Mouse (Mus musculus) left cerebral cortex, postnatal 10 days (tissue): Measurements from ENCODE around the gene Mettl17. TPM values are rescaled to one million over a fixed set of nuclear protein-coding genes. Genes with fewer than 3 reads are reported as not detected.

Experiments used
- DNase-seq, 2 experiments: peaks; one replicate each; pipeline ENCODE4 v3.0.0; 2021 to 2022; ENCODE audit warnings: low spot score in 2 of 2, mixed read lengths in 1 of 2; ENCODE audit errors: extremely low spot score in 1 of 2
- intact Hi-C: fragments of 180-260 bp; cut with DNase I; formaldehyde crosslinking; loops from one replicate; pipeline ENCODE4 v1.15.1; 2025
- total RNA-seq, 2 experiments: library from RNA; stranded (reverse); gene quantifications; 2 replicates each; pipeline ENCODE4 v1.2.3; 2021

The Mettl17 gene
- total RNA-seq, 2 experiments from 2014 or later = 35.5 to 42.4 TPM

DNA sequence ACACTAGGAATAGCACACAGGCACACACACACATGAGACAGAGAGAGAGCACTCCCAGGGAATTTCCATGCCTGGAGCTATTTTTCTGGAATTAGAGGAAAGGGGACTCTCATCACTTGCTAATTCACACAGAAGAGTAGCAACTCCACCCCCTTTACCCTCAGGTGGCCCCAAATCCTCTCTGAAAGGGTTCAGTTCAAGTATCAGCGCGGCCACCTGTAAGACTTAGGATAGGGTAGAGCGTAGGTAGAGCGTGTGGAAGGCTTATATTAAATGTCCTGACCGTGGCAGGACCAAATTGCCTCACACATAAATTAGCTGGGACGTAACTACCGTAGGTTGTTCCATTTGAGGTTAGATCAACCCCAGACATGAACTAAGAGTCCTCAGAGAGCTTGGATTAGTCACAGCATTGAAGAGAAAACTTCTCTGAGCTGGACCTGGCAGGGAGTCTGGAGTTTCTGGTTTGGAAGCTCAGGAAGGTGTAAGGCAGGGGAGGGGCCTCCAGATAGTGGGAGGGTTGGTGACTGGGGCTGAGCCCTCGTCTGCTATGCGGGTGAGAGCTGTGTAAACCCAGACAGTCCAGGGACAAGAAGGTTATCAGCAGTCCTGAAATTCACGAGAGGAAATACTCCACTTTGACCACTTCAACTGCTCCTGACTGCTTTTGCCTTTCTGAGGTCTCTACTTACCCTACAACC is 8.6 kb downstream of the Mettl17 start:
- no peak for DNase-seq
- intact Hi-C loops = no loop called here

DNA sequence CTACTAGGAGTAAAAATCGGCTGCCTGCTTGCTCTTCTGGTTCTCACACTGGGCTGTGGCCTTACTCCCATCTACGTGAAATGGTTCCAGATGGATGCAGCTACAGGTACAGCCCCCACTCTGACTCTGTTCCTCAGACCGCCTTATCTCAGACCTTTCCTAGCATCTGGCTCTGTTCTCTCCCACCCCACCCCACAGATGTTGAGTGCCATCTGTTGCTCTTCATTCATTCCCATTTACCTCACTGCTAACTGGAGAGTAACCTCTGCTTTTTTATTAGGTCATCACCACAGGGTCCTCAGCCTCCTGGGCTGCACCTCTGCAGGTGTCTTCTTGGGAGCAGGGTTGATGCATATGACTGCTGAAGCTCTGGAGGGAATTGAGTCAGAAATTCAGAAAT is 9.2 kb downstream of the Mettl17 start:
- intact Hi-C loops = no loop called here
- DNase-seq = no peak

DNA sequence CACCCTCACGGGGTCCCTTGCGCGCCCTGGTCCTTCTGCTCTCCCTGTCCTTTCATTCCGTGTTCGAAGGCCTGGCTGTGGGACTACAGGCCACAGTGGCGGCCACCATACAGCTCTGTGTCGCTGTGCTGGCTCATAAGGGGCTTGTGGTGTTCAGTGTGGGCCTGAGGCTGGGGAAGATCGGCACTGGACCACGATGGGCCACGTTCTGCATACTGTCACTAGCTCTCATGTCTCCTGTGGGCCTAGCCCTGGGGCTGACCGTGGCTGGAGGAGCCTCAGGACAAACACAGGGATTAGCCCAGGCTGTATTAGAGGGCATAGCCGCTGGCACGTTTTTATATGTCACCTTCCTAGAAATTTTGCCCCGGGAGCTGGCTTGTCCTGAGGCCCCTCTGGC is 10.4 kb downstream of the Mettl17 start:
- DNase-seq = no peak
- intact Hi-C loops = no loop called here

DNA sequence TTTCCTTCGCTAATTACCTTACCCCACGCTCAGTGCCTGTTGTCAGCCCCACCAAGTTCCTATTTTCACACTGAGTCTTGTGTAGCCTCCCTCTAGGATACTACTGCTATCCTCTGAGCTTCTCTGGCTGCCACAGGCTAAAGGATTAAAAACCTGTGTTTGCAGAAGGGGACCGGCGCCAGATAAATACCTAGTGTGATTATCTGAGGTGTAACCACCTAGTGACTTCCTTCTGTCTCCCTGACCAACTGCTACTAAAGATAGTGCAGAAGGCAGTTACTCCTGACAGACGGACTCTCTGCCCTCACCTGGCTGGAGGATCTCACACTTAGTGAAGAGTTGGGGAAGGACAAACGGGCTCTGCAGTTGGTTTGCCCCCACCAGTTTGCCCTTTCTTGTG is 11.4 kb downstream of the Mettl17 start:
- no peak for DNase-seq
- intact Hi-C loops = no loop called here

DNA sequence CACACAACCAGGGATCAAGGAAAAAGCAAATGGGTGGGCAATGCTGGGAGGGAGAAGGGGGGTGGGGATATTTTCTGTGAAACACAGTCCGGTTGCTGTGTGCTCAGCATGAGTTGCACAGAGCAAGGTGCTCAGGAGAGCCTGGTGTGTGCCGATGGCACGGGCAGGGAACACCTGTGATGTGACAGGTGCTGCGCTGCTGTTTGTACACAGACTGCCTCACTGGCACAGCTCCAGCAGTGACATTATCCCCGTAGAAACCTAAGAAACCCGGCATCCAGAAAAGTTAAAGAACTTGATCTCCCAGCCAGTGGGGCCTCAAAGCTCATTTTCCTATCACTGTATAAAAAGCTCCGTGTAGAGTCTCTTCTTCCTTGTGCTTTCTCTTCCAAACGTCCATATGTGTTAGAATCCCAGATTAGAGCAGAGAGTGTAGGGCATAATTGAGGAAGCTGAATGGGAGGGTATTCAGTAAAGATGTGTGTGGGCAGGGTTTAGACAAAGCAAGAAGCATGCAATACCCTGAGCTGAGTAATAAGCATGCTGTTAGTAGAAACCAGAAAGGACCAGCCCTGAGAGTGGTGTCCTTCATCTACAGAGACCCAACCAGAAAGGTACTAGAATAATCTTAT is 12.0 kb downstream of the Mettl17 start:
- intact Hi-C loops = no loop called here
- no peak for DNase-seq

DNA sequence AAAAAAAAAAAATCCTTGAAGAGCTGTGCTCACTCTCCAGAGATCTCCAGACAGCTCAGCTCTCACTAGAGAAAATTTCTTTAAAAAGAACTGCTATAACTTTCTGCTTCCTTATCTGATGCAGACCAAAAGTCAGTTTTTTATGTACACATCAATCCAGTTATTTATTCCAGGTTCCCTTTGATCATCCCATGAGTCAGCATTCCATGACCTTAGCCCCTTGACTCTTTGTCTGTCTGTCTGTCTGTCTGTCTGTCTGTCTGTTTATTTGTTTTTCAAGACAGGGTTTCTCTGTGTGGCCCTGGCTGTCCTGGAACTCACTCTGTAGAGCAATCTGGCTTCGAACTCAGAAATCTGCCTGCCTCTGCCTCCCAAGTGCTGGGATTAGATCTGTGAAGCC is 14.7 kb downstream of the Mettl17 start:
- intact Hi-C loops = no loop called here
- no peak for DNase-seq

DNA sequence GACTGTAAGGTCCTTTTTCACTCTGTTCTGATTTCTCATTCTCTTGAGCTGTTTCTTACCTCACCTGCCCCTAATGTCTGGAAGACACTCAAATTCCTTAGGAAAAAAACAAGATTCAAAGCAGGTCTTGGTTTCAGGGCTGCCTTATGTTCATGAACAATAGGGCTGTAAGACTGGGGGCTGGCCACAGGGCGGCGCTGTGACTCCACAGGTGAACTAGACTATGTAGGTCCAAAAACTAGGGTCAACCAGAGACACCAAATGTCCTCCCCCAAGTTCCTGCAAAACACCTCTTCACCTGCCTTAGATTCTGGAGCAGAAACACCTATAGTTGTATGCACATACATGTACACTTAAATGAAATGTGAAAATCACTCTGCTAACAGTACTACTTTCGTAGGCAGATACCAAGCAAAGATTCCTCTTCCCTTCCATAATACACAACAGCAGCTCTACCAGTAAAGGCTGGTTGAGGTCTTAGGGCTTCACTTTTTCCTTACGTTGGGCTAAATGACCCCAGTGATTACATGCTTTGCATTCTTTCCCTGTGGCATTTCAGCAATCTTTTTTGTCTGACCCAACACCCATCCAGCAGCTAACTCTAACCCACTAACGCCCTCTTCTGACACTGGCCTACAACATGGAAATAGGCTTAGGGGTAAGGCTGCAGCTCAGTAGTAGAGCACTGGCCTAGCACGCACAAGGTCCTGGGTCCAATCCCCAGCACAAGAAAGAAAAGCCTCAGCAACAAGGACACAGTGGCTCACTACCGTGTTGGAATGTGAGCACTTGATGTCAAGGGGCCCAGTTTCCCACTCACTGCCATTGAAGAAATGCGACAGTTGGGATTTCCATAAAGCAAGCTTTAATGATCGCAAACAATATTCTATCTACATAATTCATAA is 18.4 kb downstream of the Mettl17 start:
- intact Hi-C loops = loop anchor here (10.0 kb wide), 1 partner anchor 292 kb away; the partner anchor contains the start of gene Supt16
- peak; percentile 49 to 78 for DNase-seq

DNA sequence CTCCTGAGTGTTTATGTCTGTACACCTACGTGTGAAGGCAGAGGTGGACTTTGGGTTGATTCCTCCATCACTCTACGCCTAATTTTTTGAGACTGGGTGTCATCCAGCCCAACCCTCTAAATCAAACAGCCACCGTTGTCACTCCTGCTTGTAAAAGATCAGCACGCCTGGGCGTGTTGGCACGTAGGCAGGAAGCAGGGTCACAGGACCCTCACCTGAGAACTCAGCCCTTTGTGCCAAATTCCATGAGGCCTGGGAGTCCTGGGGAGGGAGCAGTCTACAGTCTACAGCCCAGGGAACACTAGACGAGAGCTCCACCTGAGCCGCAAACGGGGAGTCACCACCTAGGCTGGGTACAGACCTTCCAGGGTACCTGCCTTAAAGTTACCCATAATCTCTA is 19.1 kb downstream of the Mettl17 start:
- no peak for DNase-seq
- intact Hi-C loops = loop anchor here (2.0 to 10.0 kb wide), 2 partner anchors 27 to 291 kb away; partner anchors contain the start of gene Supt16

DNA sequence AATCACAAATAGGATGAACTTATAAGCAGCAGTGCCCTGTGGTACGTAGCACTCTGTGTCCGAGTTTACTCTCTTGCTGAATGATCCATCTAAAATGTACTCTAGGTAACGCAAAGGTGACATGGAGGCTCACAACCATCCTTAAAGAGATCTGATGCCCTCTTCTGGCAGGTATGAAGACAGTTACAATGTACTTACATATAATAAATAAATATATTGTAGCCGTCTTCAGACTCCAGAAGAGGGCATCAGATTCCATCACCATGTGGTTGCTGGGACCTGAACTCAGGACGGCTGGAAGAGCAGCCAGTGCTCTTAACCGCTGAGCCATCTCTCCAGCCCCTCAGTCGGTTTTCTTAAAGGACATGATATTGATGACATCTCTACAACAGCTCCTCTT is 20.1 kb downstream of the Mettl17 start:
- no peak for DNase-seq
- intact Hi-C loops = loop anchor here (2.0 to 10.0 kb wide), 3 partner anchors 26 to 290 kb away; partner anchors contain the start of genes Supt16 and Zfp219

DNA sequence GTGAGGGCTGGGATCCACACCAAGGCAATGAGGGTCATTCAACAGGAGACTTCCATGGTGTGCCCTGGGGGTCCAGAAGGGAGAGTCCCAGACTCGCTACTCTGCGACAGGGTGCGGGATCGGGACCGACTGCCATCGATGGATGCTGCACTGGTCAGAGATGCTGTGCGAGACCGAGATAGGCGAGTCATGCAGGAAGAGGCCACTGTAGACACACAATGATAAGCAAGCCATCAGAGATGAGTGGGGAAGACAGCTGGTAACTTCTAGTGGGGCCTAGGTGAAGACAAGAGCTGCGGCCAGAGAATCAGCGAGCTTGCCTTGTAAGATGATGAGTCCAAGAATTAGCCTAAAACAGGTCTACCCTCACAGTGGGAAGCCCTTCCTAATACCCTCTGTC is 21.5 kb downstream of the Mettl17 start:
- DNase-seq = no peak
- intact Hi-C loops = loop anchor here (5.0 to 10.0 kb wide), 2 partner anchors 116 to 289 kb away; partner anchors contain the start of genes Supt16 and Zfp219

DNA sequence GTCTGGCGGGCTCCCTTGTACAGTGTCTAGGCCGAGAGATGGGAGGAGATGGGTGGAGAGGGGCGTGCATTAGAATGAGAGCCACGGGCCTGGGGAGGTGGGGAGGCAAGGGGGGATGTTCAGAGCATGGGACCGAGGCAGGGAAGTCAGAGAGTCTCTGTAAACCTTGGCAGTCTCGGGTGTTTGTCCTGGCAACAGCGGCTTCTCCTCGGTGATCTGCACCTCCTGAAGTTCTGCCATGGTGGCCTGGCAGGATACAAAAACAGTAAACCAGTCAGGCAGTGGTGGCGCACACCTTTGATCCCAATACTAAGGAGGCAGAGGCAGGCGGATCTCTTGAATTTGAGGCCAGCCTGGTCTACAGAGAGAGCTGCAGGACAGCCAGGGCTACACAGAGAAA is 26.7 kb downstream of the Mettl17 start:
- intact Hi-C loops = no loop called here
- no peak for DNase-seq

DNA sequence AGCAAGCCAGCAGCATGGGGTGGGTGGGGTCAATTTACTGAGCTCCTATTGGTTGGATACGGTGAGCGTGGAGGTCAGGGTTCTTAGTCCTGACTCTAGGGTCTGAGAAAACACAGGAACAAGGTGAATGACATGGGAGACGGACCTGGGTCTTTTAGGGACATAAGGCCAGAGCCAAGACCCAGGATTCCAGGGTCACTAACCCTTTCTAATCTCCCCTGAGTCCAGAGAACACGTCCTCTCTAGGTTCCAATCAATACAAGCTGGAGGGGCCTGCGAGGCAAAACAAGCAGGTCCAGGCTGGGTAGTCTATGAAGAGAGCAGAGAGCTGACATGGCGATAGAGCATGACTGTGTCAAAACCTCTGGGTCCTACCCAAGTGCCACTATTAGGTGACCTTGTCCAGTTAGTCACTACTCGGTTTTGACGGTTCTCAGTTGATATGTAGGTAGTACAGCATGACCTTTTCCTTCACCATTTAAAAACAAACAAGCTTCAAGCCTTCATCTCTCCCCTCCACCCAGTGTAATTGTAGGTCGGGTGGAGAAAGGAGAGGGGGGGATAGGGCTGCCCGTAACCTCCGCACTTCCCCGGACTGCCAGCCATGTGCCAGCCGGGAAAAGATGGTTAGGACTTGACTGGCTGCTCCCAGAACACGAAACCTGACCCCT is 27.9 kb downstream of the Mettl17 start:
- intact Hi-C loops = no loop called here

DNA sequence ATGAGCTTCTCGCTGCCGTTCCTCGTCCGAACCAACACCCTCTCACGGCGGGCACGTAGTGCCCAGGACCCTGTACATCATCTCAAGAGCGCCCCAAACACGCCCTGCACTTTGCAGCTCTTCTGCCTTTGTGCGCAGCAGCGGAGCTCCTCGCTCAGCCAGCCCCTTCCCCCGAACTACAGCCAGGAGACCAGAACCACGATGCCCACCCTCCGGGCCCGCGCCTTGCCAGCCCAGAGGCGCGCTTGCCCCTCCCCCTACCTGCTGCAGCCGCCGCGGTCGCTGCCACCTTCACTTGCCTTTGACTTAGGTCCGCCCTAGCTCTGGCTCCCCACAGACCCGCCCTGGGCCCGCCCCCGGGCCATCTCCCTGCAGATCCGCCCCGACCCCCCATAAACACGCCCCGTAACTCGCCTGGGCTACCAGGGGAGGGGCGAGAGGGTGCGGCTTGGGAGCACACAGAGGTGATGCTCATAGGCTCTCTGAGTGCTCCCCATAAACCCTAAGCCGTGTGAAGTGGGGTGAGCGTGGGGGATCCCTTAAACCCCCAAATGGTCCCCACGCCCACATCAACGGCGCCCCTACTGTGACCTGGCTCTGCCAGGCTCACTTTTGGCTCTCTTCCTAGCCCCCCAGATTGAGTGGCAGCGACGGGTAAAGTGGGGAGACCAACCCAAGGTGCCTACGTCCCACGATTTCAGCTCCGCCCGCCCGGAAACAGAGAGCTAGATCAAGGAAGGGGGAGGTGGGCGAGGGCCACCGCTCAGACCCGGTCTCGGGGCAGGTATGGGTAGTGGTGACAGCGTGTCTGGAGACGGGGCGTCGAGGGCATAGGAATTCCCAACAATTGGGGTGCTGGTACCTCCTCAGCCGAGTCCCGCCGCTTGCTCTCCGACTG is 28.7 kb downstream of the Mettl17 start:
- intact Hi-C loops = no loop called here
- peak; percentile 59 to 90 for DNase-seq

More for the DNA sequence above, 27.9 kb downstream of the Mettl17 start:
- DNase-seq = no peak

DNA sequence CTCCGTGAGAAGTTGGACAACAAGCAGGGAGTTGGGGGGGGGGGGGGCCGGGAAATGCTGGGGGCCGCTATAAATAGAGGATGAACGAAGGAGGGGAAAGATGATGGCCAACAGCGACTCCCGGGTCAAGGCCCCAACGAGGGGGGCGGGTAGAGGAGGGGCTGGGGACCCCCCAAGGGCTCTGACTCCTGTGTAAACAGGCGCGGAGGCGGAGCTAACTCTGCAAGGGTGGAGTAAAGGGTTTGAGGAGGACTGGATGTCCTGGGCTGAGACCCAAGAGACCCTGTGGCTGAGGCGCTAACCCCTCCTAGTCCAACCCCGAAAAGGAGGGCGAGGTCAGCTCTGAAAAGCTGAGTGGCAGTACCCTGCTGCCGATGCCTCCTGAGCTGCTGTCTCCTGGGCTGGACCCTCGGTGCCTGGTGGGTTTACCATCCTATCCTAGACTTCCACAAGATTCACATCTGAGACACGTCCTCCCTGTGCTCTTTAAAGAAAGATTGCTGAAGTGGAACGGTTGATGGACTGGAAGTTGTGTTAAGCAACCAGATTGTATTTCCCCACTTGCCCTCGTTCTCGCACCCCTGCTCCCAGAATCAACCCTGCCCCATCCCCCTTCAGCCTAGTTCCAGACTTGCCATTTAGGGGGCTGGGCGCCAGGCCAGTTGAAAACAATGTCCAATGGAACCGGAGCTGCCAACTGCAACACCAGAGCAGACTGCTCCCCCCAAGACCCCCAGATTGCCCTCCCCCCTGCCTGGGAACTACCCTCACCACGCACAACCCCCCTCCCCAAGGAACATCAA is 29.5 kb downstream of the Mettl17 start, which contains the start of gene Ndrg2:
Ndrg2 (minus strand) TSS at position 199 of the 803 bp plus-strand sequence.
- peak; percentile 87 to 92 for DNase-seq
- intact Hi-C loops = no loop called here

DNA sequence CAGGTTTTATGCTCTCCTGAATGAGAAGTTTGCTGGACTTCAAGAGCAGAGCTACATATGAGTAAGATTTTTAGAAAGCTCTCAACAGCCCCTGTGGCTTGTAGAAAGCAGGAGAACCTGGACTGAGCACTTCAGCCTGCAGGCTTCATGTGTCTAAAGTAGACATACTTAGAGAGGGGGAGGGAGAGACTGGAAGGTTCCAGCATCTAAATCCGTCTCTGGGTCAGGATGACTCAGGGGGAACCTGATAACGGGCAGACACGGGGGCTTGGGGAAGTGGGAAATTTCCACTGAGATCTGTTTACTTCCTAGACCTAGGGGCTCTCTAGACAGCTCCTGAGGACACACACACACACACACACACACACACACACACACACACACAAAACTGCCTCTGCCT is 30.4 kb downstream of the Mettl17 start:
- intact Hi-C loops = no loop called here
- no peak for DNase-seq

DNA sequence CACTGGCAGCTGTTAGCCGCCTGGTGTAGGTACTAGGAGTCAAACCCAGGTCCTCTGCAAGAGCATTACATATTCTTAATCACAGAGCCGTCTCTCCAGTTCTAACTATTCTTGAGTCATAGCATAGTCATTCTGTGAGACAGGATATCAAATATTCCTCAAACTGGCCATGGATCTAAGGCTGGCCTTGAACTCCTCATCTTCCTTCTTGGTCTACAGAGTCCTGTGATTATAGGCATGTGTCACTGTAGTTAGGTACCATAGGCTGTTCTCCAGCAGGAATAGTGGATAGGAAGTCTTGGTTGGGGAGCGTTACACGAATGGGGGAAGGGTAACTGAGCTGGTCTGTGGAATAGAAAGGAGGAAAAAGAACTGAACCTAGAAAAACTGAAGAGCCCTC is 31.9 kb downstream of the Mettl17 start:
- intact Hi-C loops = no loop called here
- DNase-seq = no peak

DNA sequence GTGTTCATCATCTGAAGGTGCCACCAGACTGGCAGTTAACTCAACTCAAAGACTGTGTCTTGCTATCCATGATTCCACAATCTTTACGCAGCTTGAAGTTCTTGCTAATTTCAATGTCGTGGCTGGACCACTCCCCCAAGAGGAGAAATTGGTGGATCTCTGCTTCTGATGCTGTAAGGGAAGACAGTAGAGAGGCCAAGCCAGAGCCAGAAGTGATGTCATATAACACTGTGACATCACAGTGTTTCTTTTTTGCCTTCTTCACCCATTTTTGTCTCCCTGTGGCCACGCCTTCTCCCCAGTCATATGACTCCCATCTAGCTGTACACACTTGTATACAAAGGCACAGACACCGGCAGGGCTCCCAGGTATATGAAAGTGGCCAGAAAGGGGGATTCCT is 33.5 kb downstream of the Mettl17 start, which contains the start of gene Tppp2:
Tppp2 (plus strand) TSS at position 301 of the 400 bp plus-strand sequence.
- intact Hi-C loops = no loop called here
- no peak for DNase-seq
